Mouse (Mus musculus) urinary bladder, postnatal 14 days (tissue): Measurements from ENCODE around the gene Nxpe4.

Source experiments
- DNase-seq: peaks from one replicate; pipeline ENCODE4 v3.0.0; 2021; ENCODE audit warnings: low spot score

Gene Nxpe4

DNA sequence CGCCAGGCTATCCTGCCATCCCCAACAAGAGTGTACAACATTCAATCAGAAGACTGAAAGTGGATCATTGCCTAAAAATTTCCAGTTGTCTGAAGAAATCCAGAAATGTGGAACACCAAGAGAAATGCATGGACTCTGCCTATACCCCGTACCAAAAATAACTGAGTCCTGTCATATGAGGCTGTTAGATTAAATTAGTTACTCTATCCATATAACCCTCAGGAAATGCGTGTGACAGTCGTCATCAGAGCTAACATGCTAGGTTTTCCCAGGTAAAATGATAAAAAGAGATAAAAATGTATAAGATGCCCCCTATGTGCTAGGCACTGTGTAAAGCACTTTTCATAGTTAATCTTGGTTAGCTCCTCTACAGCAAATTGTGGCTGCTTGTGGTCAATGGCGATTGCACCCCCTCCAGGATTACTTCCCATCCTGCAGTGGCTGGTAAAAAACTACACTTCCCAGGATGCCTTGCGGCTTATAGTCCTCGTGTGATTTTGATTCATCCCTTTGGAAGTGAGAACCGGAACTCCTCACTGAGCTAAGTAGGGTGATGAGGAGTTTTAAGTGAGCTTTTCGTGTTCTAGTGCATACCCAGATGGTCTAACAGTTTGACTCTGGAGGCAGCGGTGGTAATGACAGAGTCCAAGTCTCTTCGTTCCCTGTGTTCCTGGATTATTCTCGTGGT lies at the start of gene Nxpe4:
Nxpe4 (plus strand) TSS at position 519 of the 688 bp plus-strand sequence.
- DNase-seq: peak; percentile 59

- DNase-seq: no peak
Measured at GRCm38 (mm10) chr9:48126815-48127214, 35.0 kb upstream of the Nxpe4 start.

DNA sequence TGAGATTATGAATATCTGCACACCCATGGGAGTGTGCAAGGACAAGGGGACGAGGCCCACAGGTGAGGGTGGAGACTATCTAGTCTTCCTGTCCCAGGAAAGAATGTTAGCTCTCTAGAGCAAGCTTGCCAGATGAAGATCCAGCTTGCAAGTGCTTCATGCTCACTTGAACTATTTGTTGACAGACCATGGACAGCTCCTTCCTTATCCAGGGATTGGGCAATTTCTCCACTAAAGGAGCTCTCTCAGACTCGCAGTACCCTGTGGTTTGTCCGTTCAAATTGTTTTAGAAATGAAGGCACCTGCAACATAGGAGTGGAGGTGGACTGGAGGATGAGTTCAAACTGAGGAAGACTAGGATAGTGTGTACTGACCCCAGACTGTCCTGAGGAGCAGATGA lies 24.3 kb upstream of the Nxpe4 start:
- no peak for DNase-seq

GRCm38 (mm10) chr9:48140485-48141411 lies 21.1 kb upstream of the Nxpe4 start:
- DNase-seq: no peak

DNA sequence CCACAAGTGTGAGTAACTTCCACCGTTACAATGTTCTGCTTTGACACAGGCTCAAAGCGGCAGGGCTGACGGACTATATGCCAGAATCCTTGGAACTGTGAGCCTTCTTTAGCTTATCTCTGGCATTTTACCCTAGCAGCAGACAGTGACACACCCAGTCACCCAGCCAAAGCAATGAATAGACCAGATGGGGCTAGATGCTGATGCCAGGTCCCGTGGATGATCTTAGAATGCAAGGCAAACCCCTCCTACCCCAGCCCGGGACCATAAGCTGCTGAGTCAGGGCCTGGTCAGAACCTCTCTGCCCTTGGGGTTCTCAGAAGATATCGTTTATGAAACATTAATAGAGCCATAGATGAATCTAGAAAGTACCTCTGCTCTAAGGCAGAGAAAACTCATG lies 19.2 kb upstream of the Nxpe4 start:
- no peak for DNase-seq

- no peak for DNase-seq
Measured at GRCm38 (mm10) chr9:48146761-48147160, 15.1 kb upstream of the Nxpe4 start.

- DNase-seq: peak; percentile 4
Measured at GRCm38 (mm10) chr9:48166531-48166930, 4.7 kb downstream of the Nxpe4 start.

DNA sequence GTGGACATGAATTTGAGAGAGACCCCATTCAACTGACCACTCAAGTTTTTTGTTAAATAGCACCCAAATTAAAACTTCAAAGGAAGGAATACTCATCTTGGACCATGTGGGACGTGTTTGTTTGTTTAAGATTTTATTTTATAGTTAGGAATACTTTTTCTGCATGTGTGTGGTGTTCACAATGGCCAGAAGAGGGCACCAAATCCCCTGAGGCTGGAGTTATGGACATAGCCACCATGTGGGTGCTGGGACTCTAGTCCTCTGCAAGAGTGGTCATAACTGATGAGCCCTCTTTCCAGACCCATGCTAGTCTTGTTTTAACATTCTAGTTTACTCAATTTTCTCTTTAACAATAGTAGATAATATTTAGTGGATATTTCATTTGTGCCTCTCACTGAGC lies 14.9 kb downstream of the Nxpe4 start:
- DNase-seq: no peak

DNA sequence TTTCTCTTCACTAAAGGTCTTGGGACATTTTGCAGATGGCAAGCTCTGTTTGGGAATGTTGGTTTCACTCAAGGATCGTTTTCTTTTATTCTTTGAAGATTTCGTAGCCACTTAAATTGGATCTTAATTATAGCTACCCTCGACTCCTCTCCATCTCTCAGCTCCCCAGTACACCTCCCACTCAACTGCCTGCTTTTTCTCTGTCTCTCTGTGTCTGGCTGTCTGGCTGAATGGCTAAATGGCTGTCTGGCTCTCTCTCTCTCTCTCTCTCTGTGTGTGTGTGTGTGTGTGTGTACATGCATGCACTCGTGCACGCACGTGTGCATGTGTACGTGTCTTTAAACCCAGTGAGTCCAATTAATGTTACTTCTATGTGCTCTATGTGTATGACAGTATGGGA lies 19.5 kb downstream of the Nxpe4 start:
- DNase-seq: no peak

GRCm38 (mm10) chr9:48182718-48183414 lies 21.0 kb downstream of the Nxpe4 start:
- DNase-seq: no peak

DNA sequence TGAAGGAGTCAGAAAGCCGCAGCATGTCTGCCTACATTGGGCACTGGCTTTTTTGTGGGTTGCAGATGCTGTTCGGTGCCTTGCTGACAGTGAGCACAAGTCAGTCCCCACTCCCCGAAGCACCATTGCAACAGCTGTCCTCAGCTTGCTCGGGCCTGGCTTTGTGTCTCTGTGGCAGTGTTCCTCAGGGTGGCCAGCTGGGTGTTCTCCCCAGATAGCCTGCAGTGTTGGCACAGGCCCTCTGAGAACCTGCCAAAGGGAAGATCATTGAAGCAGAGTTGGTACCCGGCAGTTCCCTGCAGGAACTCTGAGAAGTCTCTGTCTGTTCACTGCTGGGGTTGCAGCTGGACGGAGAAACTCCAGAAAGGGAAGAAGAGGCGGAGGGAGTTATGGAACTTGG lies 22.5 kb downstream of the Nxpe4 start:
- peak; percentile 9 for DNase-seq

DNA sequence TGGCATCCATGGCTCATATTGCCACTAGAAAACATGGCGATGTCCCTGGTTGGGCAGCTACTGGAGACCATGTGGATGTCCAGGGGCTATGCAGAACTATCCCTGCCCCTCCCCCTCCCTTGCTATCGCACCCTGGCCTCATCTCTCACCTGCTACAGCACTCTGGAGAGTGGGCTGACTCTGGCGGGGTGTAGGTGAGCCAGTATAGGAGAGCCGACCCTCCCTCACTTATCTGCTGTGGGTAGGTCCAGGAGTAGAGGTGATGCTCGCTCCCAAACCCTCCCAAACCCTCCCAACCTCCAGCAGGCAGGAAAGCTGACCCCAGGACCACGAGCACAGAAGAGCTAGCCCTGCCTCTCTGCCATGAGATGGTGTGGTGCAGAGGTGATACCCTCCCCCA lies 27.0 kb downstream of the Nxpe4 start:
- DNase-seq: no peak

- DNase-seq: no peak
Measured at GRCm38 (mm10) chr9:48197458-48197884, 35.6 kb downstream of the Nxpe4 start.

- DNase-seq: no peak
Measured at GRCm38 (mm10) chr9:48210970-48211369, 49.1 kb downstream of the Nxpe4 start.

DNA sequence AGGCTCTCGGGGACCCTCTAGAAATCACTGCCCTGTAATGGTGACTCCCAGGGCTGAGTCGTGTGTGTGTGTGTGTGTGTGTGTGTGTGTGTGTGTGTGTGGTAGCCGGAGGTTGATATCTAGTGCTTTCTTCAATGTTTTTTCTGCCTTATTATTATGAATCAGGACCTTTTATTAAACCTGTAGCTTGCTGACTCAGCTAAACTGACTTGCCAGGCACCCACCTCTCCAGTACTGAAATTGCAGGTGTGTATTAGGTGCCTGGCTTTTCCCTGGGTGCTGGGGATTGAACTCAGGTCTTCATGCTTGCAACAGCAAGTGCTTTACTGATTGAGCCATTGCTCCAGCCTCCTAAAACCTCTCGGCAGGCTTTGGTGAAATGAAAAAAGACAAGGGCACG lies 50.1 kb downstream of the Nxpe4 start:
- DNase-seq: no peak

GRCm38 (mm10) chr9:48214751-48215150 lies 52.9 kb downstream of the Nxpe4 start:
- no peak for DNase-seq

- no peak for DNase-seq
Measured at GRCm38 (mm10) chr9:48216091-48217001, 54.5 kb downstream of the Nxpe4 start.

GRCm38 (mm10) chr9:48230706-48231105 lies 68.9 kb downstream of the Nxpe4 start:
- DNase-seq: no peak

- DNase-seq: no peak
Measured at GRCm38 (mm10) chr9:48236455-48236854, 74.6 kb downstream of the Nxpe4 start.

DNA sequence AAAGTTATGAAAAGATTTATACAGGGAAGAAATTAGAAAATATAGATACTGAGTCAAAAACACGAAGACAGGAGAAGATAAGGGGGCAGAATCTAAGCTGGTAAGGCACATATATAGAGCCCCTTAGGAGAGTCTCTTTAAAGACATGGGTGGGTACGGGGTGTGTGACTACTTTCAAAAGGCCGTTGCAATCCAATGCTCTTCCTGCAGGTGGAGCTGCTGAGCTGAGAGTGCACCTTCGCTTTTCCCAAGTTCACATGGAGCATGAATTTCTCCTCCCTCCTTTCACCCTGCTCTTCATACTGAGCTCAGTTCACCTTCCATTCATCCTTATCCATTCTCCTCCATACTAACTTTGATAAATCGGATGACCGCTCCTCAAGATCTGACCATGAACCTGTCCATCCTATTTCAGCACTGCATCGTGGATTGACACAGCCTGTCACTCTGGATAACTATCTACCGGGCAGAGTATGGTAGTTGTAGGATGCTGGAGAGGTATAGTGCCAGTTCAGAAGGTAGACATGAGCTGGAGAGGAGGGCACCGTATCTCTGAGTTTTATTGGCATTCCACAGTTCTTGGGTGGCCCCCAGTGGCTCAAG lies 76.4 kb downstream of the Nxpe4 start:
- peak; percentile 29 for DNase-seq

DNA sequence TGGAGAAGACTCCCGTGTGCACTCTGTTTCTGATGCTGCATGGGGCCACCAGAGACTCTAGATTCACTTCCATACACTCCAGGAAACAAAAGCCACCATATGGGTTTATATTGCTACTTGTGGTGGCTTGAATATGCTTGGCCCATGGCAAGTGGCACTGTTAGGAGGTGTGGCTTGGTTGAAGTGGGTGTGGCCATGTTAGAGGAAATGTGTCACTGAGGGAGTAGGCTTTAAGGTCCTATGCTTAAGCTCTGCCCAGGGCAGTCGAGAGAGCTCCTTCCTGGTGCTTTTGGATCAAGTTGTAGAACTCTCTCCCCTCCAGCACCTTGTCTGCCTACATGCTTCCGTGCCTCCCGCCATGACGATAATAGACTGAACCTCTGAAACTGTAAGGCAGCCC lies 77.6 kb downstream of the Nxpe4 start:
- DNase-seq: no peak
